Mouse (Mus musculus) bone marrow, adult 2 months (tissue): ENCODE data around the gene Olfr1411. TPM values are rescaled to one million over a fixed set of nuclear protein-coding genes. Genes with fewer than 3 reads are reported as not detected.

ENCODE experiments used
- H3K27ac ChIP-seq: fragments of 200-500 bp; 2 replicates; pipeline ENCODE4 v1.5.1; 2012; ENCODE audit warnings: low read depth, mild to moderate bottlenecking, control low read depth, inconsistent platforms, low read length; ENCODE audit not compliant: control insufficient read depth, poor library complexity, insufficient read depth
- H3K4me1 ChIP-seq: fragments of 200-500 bp; 2 replicates; pipeline ENCODE4 v1.6.1; 2011; ENCODE audit warnings: low read length; ENCODE audit not compliant: control insufficient read depth, insufficient read depth
- H3K4me3 ChIP-seq: fragments of 200-500 bp; replicated peaks from 2 replicates; pipeline ENCODE3; 2011; ENCODE audit warnings: mild to moderate bottlenecking, low read depth, low read length, control low read depth; ENCODE audit not compliant: control insufficient read depth
- CTCF ChIP-seq: fragments of 200-500 bp; IDR thresholded peaks from 2 replicates; pipeline ENCODE4 v1.5.1; 2011; ENCODE audit warnings: low read length, control low read depth; ENCODE audit not compliant: control insufficient read depth, insufficient read depth
- POLR2A ChIP-seq: fragments of 200-500 bp; IDR thresholded peaks from 2 replicates; pipeline ENCODE4 v1.6.1; 2011; ENCODE audit warnings: low read depth, mild to moderate bottlenecking, control low read depth, low read length, borderline replicate concordance; ENCODE audit not compliant: control insufficient read depth
- WGBS: fragments of 180-500 bp; shearing (Covaris S2); methylation state at CpG from one replicate; pipeline ENCODE4 v1.1.7; 2018; 5-methylcytosine and 5-hydroxymethylcytosine counted together
- polyA plus RNA-seq: library from polyadenylated mRNA; stranded (reverse); fragments of >200 nt; gene quantifications from 2 replicates; pipeline ENCODE4 v1.2.4, GENCODE M21; 2011; ENCODE audit warnings: low replicate concordance; ENCODE audit not compliant: missing spikeins, insufficient read depth, insufficient read length

Gene Olfr1411
- polyA plus RNA-seq, 1 experiment: not detected

- 84% methylated on average over 8 of the region's 8 CpGs for WGBS
- peaks cover 11% of the 10 kb centered on the region for H3K4me1 ChIP-seq
- no peak for TF ChIP-seq CTCF
- no peak for TF ChIP-seq POLR2A
- H3K4me3 ChIP-seq: no peak overlapping the region
- no peak overlapping the region for H3K27ac ChIP-seq
Measured at GRCm38 (mm10) chr1:92636015-92636414, 41.8 kb downstream of the Olfr1411 start.

GRCm38 (mm10) chr1:92636676-92637075 is 42.5 kb downstream of the Olfr1411 start:
- H3K27ac ChIP-seq: no peak overlapping the region
- 91% methylated on average over 11 of the region's 11 CpGs for WGBS
- TF ChIP-seq POLR2A: no peak
- no peak for TF ChIP-seq CTCF
- H3K4me3 ChIP-seq: no peak overlapping the region
- peaks cover 11% of the 10 kb centered on the region for H3K4me1 ChIP-seq

- Histone ChIP-seq H3K4me3 (no peak overlapping the region), H3K27ac (no peak overlapping the region), H3K4me1 (peaks cover 11% of the 10 kb centered on the region)
- 91% methylated on average over 15 of the region's 15 CpGs for WGBS
- no peak for TF ChIP-seq POLR2A
- TF ChIP-seq CTCF: no peak
Measured at GRCm38 (mm10) chr1:92637501-92638172, 43.4 kb downstream of the Olfr1411 start.

- no peak for TF ChIP-seq POLR2A
- no peak overlapping the region for H3K27ac ChIP-seq
- H3K4me3 ChIP-seq: no peak overlapping the region
- WGBS: 87% methylated on average over 3 of the region's 3 CpGs
- H3K4me1 ChIP-seq: peaks cover 11% of the 10 kb centered on the region
Measured at GRCm38 (mm10) chr1:92638181-92638580, 44.0 kb downstream of the Olfr1411 start.

- Histone ChIP-seq H3K4me3 (no peak overlapping the region), H3K4me1 (peaks cover 11% of the 10 kb centered on the region), H3K27ac (no peak overlapping the region)
- 88% methylated on average over 4 of the region's 4 CpGs for WGBS
- TF ChIP-seq POLR2A (no peak), CTCF (no peak)
Measured at GRCm38 (mm10) chr1:92638736-92639135, 44.5 kb downstream of the Olfr1411 start.

- 24% methylated on average over 6 of the region's 6 CpGs for WGBS
- Histone ChIP-seq H3K4me1 (peaks cover 11% of the 10 kb centered on the region), H3K27ac (peak overlapping the region; percentile 57; the same call in 1 of the 2 replicates), H3K4me3 (peak overlapping the region; percentile 5)
- TF ChIP-seq POLR2A (no peak), CTCF (no peak)
Measured at GRCm38 (mm10) chr1:92640393-92640792, 46.2 kb downstream of the Olfr1411 start.

- Histone ChIP-seq H3K4me1 (peaks cover 11% of the 10 kb centered on the region), H3K27ac (peak within 1 kb of the TSS; percentile 63), H3K4me3 (peak within 1 kb of the TSS; percentile 99)
- TF ChIP-seq POLR2A (peak; percentile 49; the same call in 1 of the 2 replicates), CTCF (no peak)
- WGBS: 3% methylated on average over 50 of the region's 50 CpGs
Measured at GRCm38 (mm10) chr1:92641514-92642272, 47.5 kb downstream of the Olfr1411 start, which contains the start of gene Cops9. Cops9 (minus strand) TSS chr1:92641985.

GRCm38 (mm10) chr1:92643691-92644090 is 49.5 kb downstream of the Olfr1411 start:
- TF ChIP-seq POLR2A (no peak), CTCF (no peak)
- Histone ChIP-seq H3K4me3 (no peak overlapping the region), H3K4me1 (peaks cover 14% of the 10 kb centered on the region), H3K27ac (no peak overlapping the region)
- WGBS: 83% methylated on average over 4 of the region's 4 CpGs

GRCm38 (mm10) chr1:92644916-92645315 is 50.7 kb downstream of the Olfr1411 start:
- Histone ChIP-seq H3K4me1 (peaks cover 13% of the 10 kb centered on the region), H3K27ac (no peak overlapping the region), H3K4me3 (no peak overlapping the region)
- 80% methylated on average over 5 of the region's 5 CpGs for WGBS
- no peak for TF ChIP-seq POLR2A
- TF ChIP-seq CTCF: no peak
